Mouse (Mus musculus) ES-Bruce4 (cell line): ENCODE measurements around the gene Tspan8.

Experiments
- CTCF ChIP-seq: IDR thresholded peaks from one replicate; pipeline ENCODE4 v1.8.1; 2011; ENCODE audit warnings: low read depth, low read length
- EP300 ChIP-seq: IDR thresholded peaks from 2 replicates; pipeline ENCODE4 v1.6.1; 2011; ENCODE audit warnings: low read depth, low read length; ENCODE audit not compliant: insufficient read depth
- POLR2A ChIP-seq: IDR thresholded peaks from one replicate; pipeline ENCODE4 v1.8.1; 2011; ENCODE audit warnings: low read length; ENCODE audit not compliant: insufficient read depth

DNA sequence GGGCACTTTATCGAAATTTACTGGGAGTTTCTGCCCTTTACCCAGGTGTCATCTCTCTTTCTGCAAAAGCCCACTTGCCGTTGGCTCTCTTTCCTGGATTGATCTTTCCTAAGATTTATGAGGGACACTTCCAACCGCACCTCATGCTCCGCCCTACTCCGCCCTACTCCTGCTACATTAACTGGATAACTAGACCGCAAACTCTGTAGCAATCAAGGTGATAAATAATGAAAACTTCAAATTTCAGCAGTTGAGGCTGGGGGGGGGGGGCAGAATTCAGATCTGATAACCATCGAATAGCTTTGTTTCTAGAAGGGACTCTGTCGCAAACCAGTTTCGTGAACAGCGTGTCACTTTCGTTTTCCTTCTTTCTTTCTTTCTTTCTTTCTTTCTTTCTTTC, 1.8 kb upstream of the Tspan8 start:
- TF ChIP-seq CTCF (no peak), POLR2A (no peak), EP300 (no peak)
